Mouse (Mus musculus) CD4-positive, CD25-positive, alpha-beta regulatory T cell, adult 4 months (primary cell): ENCODE measurements around the gene Lilr4b. TPM values are rescaled to one million over a fixed set of nuclear protein-coding genes. Genes with fewer than 3 reads are reported as not detected.
"Not testable (repeated sequence)": the region's sequence is repeated elsewhere in the genome, so short reads cannot be mapped to it uniquely, and the experiment has no call there.

Source experiments
- ATAC-seq: one replicate; pipeline ENCODE4 v1.8.0; 2017
- polyA plus RNA-seq, 2 experiments: library from polyadenylated mRNA; unstranded; fragments of 100-300 nt; shearing (Covaris generic); gene quantifications; one replicate each; pipeline ENCODE4 v1.2.1; 2017

Gene Lilr4b
- polyA plus RNA-seq = 10 to 100 TPM; 48.4 to 64.4 TPM

- ATAC-seq = peak; percentile 93
Observed at GRCm38 (mm10) chr10:51480397-51480796, at the start of gene Lilr4b, which contains the start of gene Gm49339. Gene Lilr4b, plus strand, starts transcription at chr10:51480632. Gene Gm49339, plus strand, starts transcription at chr10:51480612.

GRCm38 (mm10) chr10:51432940-51433339 is 47.5 kb upstream of the Lilr4b start:
- no peak for ATAC-seq

GRCm38 (mm10) chr10:51435684-51436083 is 44.7 kb upstream of the Lilr4b start:
- no peak for ATAC-seq

GRCm38 (mm10) chr10:51451610-51452009 is 28.8 kb upstream of the Lilr4b start:
- ATAC-seq = no peak

- peak; percentile 63 for ATAC-seq
Observed at GRCm38 (mm10) chr10:51453616-51454298, 26.7 kb upstream of the Lilr4b start.

GRCm38 (mm10) chr10:51454365-51454764 is 26.1 kb upstream of the Lilr4b start:
- peak; percentile 84 for ATAC-seq

GRCm38 (mm10) chr10:51455762-51456161 is 24.7 kb upstream of the Lilr4b start:
- ATAC-seq = no peak

GRCm38 (mm10) chr10:51456369-51456768 is 24.1 kb upstream of the Lilr4b start:
- ATAC-seq = no peak

- ATAC-seq = not testable (repeated sequence)
Observed at GRCm38 (mm10) chr10:51463800-51464199, 16.6 kb upstream of the Lilr4b start.

- peak; percentile 90 for ATAC-seq
Observed at GRCm38 (mm10) chr10:51490691-51491090, 10.3 kb downstream of the Lilr4b start, which contains the start of gene Lilrb4a. Gene Lilrb4a, plus strand, starts transcription at chr10:51490956.

GRCm38 (mm10) chr10:51520021-51520420 is 39.6 kb downstream of the Lilr4b start:
- peak; percentile 32 for ATAC-seq

- ATAC-seq = no peak
Observed at GRCm38 (mm10) chr10:51521453-51521852, 41.0 kb downstream of the Lilr4b start.

GRCm38 (mm10) chr10:51526090-51526489 is 45.7 kb downstream of the Lilr4b start:
- no peak for ATAC-seq

- no peak for ATAC-seq
Observed at GRCm38 (mm10) chr10:51526633-51527032, 46.2 kb downstream of the Lilr4b start.

- no peak for ATAC-seq
Observed at GRCm38 (mm10) chr10:51528840-51529434, 48.5 kb downstream of the Lilr4b start.

- no peak for ATAC-seq
Observed at GRCm38 (mm10) chr10:51529497-51529896, 49.1 kb downstream of the Lilr4b start.

GRCm38 (mm10) chr10:51530813-51531212 is 50.4 kb downstream of the Lilr4b start:
- ATAC-seq = no peak

Other genes starting within 250 kb of the Lilr4b start
- 10 to 100 TPM; 41.0 to 60.0 TPM for gene Gm49339, start within 50 bp of the Lilr4b start, polyA plus RNA-seq
- gene Lilrb4a, start 10.3 kb downstream of the Lilr4b start, polyA plus RNA-seq = 100 to 1,000 TPM in 1 of 2 experiments, 10 to 100 TPM in 1; 61.1 to 120 TPM
- gene Fam162b, start 109.9 kb downstream of the Lilr4b start, polyA plus RNA-seq = not detected
- not detected for gene Gprc6a, start 150.8 kb downstream of the Lilr4b start, polyA plus RNA-seq
- gene Rfx6, start 197.1 kb downstream of the Lilr4b start, polyA plus RNA-seq = not detected